Mouse (Mus musculus): ENCODE results near the gene Tmem235. TPM values are rescaled to one million over a fixed set of nuclear protein-coding genes. Genes with fewer than 3 reads are reported as not detected.
A peak's percentile ranks its signal among the peaks of the same experiment; 100 is the strongest.

Tmem235 gene
- not detected for total RNA-seq (2022)

GRCm38 (mm10) chr11:117860601-117861000 lies at the start of gene Tmem235:
Gene Tmem235 (plus strand): TSS chr11:117860752.
- no peak for DNase-seq (ENCODE audit: low spot score in 2 of 2)

- no peak for DNase-seq (ENCODE audit: low spot score in 2 of 2)
Observed at GRCm38 (mm10) chr11:117813867-117814266, 46.7 kb upstream of the Tmem235 start.

- peak in 1 of 2 experiments; percentile 53 for DNase-seq (ENCODE audit: low spot score in 2 of 2)
Observed at GRCm38 (mm10) chr11:117814704-117815366, 45.7 kb upstream of the Tmem235 start.

GRCm38 (mm10) chr11:117815850-117816249 lies 44.7 kb upstream of the Tmem235 start:
- DNase-seq (ENCODE audit: low spot score in 2 of 2) = peak in 1 of 2 experiments; percentile 54

- DNase-seq (ENCODE audit: low spot score in 2 of 2) = no peak
Observed at GRCm38 (mm10) chr11:117816389-117816996, 44.1 kb upstream of the Tmem235 start.

GRCm38 (mm10) chr11:117819095-117819494 lies 41.5 kb upstream of the Tmem235 start:
- peak; percentile 70 to 86 for DNase-seq (ENCODE audit: low spot score in 2 of 2)

- DNase-seq (ENCODE audit: low spot score in 2 of 2) = no peak
Observed at GRCm38 (mm10) chr11:117820173-117820572, 40.4 kb upstream of the Tmem235 start.

- no peak for DNase-seq (ENCODE audit: low spot score in 2 of 2)
Observed at GRCm38 (mm10) chr11:117821868-117822267, 38.7 kb upstream of the Tmem235 start.

GRCm38 (mm10) chr11:117822728-117823241 lies 37.8 kb upstream of the Tmem235 start:
- DNase-seq (ENCODE audit: low spot score in 2 of 2) = no peak

- DNase-seq (ENCODE audit: low spot score in 2 of 2) = no peak
Observed at GRCm38 (mm10) chr11:117823411-117823810, 37.1 kb upstream of the Tmem235 start.

GRCm38 (mm10) chr11:117824060-117824969 lies 36.2 kb upstream of the Tmem235 start:
- DNase-seq (ENCODE audit: low spot score in 2 of 2) = peak; percentile 70 to 72

- DNase-seq (ENCODE audit: low spot score in 2 of 2) = no peak
Observed at GRCm38 (mm10) chr11:117825333-117826101, 35.0 kb upstream of the Tmem235 start, which contains the start of the genes Afmid and Tk1. Gene Afmid (plus strand): TSS chr11:117825924. Gene Tk1 (minus strand): TSS chr11:117826092.

GRCm38 (mm10) chr11:117826164-117826563 lies 34.4 kb upstream of the Tmem235 start:
- DNase-seq (ENCODE audit: low spot score in 2 of 2) = no peak

GRCm38 (mm10) chr11:117826916-117827315 lies 33.6 kb upstream of the Tmem235 start:
- no peak for DNase-seq (ENCODE audit: low spot score in 2 of 2)

- DNase-seq (ENCODE audit: low spot score in 2 of 2) = no peak
Observed at GRCm38 (mm10) chr11:117827386-117827785, 33.2 kb upstream of the Tmem235 start.

GRCm38 (mm10) chr11:117828149-117828887 lies 32.2 kb upstream of the Tmem235 start:
- DNase-seq (ENCODE audit: low spot score in 2 of 2) = no peak

GRCm38 (mm10) chr11:117828888-117829604 lies 31.5 kb upstream of the Tmem235 start:
- DNase-seq (ENCODE audit: low spot score in 2 of 2) = no peak

- no peak for DNase-seq (ENCODE audit: low spot score in 2 of 2)
Observed at GRCm38 (mm10) chr11:117829671-117830215, 30.8 kb upstream of the Tmem235 start.

GRCm38 (mm10) chr11:117830401-117830800 lies 30.2 kb upstream of the Tmem235 start:
- no peak for DNase-seq (ENCODE audit: low spot score in 2 of 2)
